Mouse (Mus musculus): ENCODE measurements at regions not wholly inside any gene's neighbourhood (a gene's known extent, or its start where the extent isn't known, plus 50 kb on each side); places are given as distances from the start of the nearest gene placed in this dataset.
A peak's percentile ranks its signal among the peaks of the same experiment; 100 is the strongest.

DNA sequence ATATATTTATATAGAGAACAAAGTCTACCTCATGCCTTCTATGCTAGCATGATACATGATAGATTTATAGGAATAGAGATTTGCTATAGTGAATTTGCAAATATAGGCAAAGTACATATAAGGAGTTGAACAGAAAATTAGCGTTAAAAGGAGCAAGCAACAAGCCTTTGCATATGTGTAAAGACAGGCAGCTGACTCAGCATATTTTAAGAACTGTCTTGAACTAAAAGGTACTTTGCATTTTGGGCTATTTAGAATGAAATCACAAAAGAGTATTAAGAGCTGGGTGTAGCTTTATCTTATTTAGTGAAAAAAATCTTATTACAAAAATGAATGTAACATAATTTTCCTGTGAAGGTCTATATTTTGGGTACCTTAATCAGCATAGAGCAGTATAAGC lies 149.9 kb upstream of the Syt1 start:
- Histone ChIP-seq H3K27ac (ENCODE audit: low read depth, low read length) (no peak overlapping the region), H3K36me3 (ENCODE audit: control insufficient read depth, insufficient read depth, low read length) (no peaks in the 10 kb centered on the region), H3K4me1 (ENCODE audit: control insufficient read depth, insufficient read depth, low read depth, low read length) (no peaks in the 10 kb centered on the region), H3K4me2 (ENCODE audit: low read length) (no peak overlapping the region), H3K9ac (ENCODE audit: low read depth, low read length) (no peak overlapping the region), H3K27me3 (replicated peaks; ENCODE audit: control insufficient read depth, insufficient read depth, low read length) (no peaks in the 10 kb centered on the region), H3K4me3 (ENCODE audit: low read length) (no peak overlapping the region), H3K9me3 (ENCODE audit: control insufficient read depth, low read length) (no peaks in the 10 kb centered on the region)
- WGBS, result 95% methylated on average over 1 of the region's 1 CpGs
- ATAC-seq, result no peak

DNA sequence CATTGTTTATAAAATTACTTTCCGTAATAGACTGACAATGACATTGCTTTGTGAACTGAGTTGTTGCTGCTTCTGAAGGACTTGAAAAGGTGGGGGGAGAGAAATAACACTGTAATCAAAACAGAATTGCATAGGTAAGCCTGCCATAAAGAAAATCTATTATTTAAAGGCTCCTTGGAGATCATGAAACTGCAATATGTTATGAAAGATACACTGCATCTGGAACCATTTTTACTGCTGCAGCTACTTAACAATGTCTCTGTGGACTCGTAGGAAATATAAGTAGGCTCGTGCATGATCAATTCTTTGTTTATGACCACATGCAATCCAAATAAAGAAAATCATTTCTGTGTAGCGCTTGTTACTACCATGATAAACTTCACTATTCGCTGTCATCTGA lies 145.0 kb upstream of the Syt1 start:
- no peak overlapping the region for H3K4me3 ChIP-seq (ENCODE audit: low read length)
- ATAC-seq, result no peak
- no peaks in the 10 kb centered on the region for H3K36me3 ChIP-seq (ENCODE audit: control insufficient read depth, insufficient read depth, low read length)
- H3K9ac ChIP-seq (ENCODE audit: low read depth, low read length), result no peak overlapping the region
- no peaks in the 10 kb centered on the region for H3K27me3 ChIP-seq (replicated peaks; ENCODE audit: control insufficient read depth, insufficient read depth, low read length)
- no peak overlapping the region for H3K4me2 ChIP-seq (ENCODE audit: low read length)
- no peak overlapping the region for H3K27ac ChIP-seq (ENCODE audit: low read depth, low read length)
- H3K9me3 ChIP-seq (ENCODE audit: control insufficient read depth, low read length), result no peaks in the 10 kb centered on the region
- H3K4me1 ChIP-seq (ENCODE audit: control insufficient read depth, insufficient read depth, low read depth, low read length), result no peaks in the 10 kb centered on the region
- WGBS, result 78% methylated on average over 5 of the region's 5 CpGs

DNA sequence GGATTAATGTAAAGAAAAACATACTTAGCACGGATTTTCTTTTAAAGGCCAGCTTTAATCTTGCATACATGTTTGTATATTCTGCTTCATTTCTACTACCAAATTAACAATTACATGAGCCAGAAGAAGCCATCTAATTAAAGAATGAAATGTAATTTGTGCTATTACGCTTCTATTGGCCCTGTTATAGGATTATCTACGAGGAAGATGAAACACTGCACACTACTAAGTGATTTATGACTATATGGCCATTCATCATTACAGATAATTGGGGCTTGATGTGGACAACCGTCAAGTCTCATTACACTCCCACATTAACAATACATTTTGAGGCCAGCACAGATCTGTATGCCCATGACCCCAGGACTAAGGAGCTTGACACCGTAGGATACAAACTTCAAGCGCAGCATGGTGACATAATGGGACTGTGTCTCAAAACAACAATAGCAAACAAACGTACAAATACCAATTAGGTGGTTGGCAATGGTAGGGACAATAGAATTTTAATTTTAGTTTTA lies 129.7 kb upstream of the Syt1 start:
- no peak overlapping the region for H3K9ac ChIP-seq (ENCODE audit: low read depth, low read length)
- no peak overlapping the region for H3K4me3 ChIP-seq (ENCODE audit: low read length)
- H3K36me3 ChIP-seq (ENCODE audit: control insufficient read depth, insufficient read depth, low read length), result no peaks in the 10 kb centered on the region
- no peaks in the 10 kb centered on the region for H3K9me3 ChIP-seq (ENCODE audit: control insufficient read depth, low read length)
- H3K4me2 ChIP-seq (ENCODE audit: low read length), result no peak overlapping the region
- no peaks in the 10 kb centered on the region for H3K4me1 ChIP-seq (ENCODE audit: control insufficient read depth, insufficient read depth, low read depth, low read length)
- WGBS, result 74% methylated on average over 7 of the region's 7 CpGs
- H3K27ac ChIP-seq (ENCODE audit: low read depth, low read length), result no peak overlapping the region
- ATAC-seq, result no peak
- no peaks in the 10 kb centered on the region for H3K27me3 ChIP-seq (replicated peaks; ENCODE audit: control insufficient read depth, insufficient read depth, low read length)

GRCm38 (mm10) chr10:109136763-109137732 lies 126.3 kb upstream of the Syt1 start:
- Histone ChIP-seq H3K4me1 (ENCODE audit: control insufficient read depth, insufficient read depth, low read depth, low read length) (no peaks in the 10 kb centered on the region), H3K36me3 (ENCODE audit: control insufficient read depth, insufficient read depth, low read length) (no peaks in the 10 kb centered on the region), H3K9me3 (ENCODE audit: control insufficient read depth, low read length) (no peaks in the 10 kb centered on the region), H3K27me3 (replicated peaks; ENCODE audit: control insufficient read depth, insufficient read depth, low read length) (no peaks in the 10 kb centered on the region), H3K27ac (ENCODE audit: low read depth, low read length) (no peak overlapping the region), H3K9ac (ENCODE audit: low read depth, low read length) (no peak overlapping the region), H3K4me3 (ENCODE audit: low read length) (no peak overlapping the region), H3K4me2 (ENCODE audit: low read length) (no peak overlapping the region)
- WGBS, result 69% methylated on average over 3 of the region's 3 CpGs
- no peak for ATAC-seq

DNA sequence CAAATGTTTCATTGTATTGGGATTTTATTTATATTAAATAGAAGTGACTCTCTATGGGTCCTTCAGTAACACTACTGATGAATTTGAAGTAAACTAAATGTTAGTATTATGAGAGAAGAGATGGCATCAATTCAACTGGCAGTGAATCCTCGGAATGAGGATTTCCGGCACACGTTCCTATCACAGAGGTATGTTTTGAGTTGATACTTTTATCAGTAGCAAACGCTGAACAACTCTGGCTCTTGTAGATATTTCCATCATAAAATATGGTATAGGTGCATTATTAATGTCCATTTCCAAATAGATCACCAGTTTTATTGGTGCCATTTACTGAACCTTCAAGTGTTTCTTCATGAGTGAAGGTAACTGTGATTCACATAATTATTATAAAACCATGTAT lies 123.7 kb upstream of the Syt1 start:
- no peak for ATAC-seq
- H3K9ac ChIP-seq (ENCODE audit: low read depth, low read length), result no peak overlapping the region

GRCm38 (mm10) chr10:109132091-109132573 lies 121.3 kb upstream of the Syt1 start:
- no peak for ATAC-seq
- Histone ChIP-seq H3K4me1 (ENCODE audit: control insufficient read depth, insufficient read depth, low read depth, low read length) (no peaks in the 10 kb centered on the region), H3K9ac (ENCODE audit: low read depth, low read length) (no peak overlapping the region), H3K4me3 (ENCODE audit: low read length) (no peak overlapping the region), H3K27ac (ENCODE audit: low read depth, low read length) (no peak overlapping the region), H3K36me3 (ENCODE audit: control insufficient read depth, insufficient read depth, low read length) (no peaks in the 10 kb centered on the region), H3K4me2 (ENCODE audit: low read length) (no peak overlapping the region), H3K9me3 (ENCODE audit: control insufficient read depth, low read length) (no peaks in the 10 kb centered on the region), H3K27me3 (replicated peaks; ENCODE audit: control insufficient read depth, insufficient read depth, low read length) (no peaks in the 10 kb centered on the region)
- WGBS, result 56% methylated on average over 8 of the region's 8 CpGs

More for the DNA sequence above, 123.7 kb upstream of the Syt1 start:
- Histone ChIP-seq H3K4me3 (ENCODE audit: low read length) (no peak overlapping the region), H3K9me3 (ENCODE audit: control insufficient read depth, low read length) (no peaks in the 10 kb centered on the region), H3K4me2 (ENCODE audit: low read length) (no peak overlapping the region), H3K36me3 (ENCODE audit: control insufficient read depth, insufficient read depth, low read length) (no peaks in the 10 kb centered on the region), H3K4me1 (ENCODE audit: control insufficient read depth, insufficient read depth, low read depth, low read length) (no peaks in the 10 kb centered on the region), H3K27ac (ENCODE audit: low read depth, low read length) (no peak overlapping the region), H3K27me3 (replicated peaks; ENCODE audit: control insufficient read depth, insufficient read depth, low read length) (no peaks in the 10 kb centered on the region)
- WGBS, result 92% methylated on average over 4 of the region's 4 CpGs

- Histone ChIP-seq H3K36me3 (ENCODE audit: control insufficient read depth, insufficient read depth, low read length) (no peaks in the 10 kb centered on the region), H3K27ac (ENCODE audit: low read depth, low read length) (no peak overlapping the region), H3K27me3 (replicated peaks; ENCODE audit: control insufficient read depth, insufficient read depth, low read length) (no peaks in the 10 kb centered on the region), H3K9me3 (ENCODE audit: control insufficient read depth, low read length) (no peaks in the 10 kb centered on the region), H3K9ac (ENCODE audit: low read depth, low read length) (no peak overlapping the region), H3K4me2 (ENCODE audit: low read length) (no peak overlapping the region), H3K4me1 (ENCODE audit: control insufficient read depth, insufficient read depth, low read depth, low read length) (no peaks in the 10 kb centered on the region), H3K4me3 (ENCODE audit: low read length) (no peak overlapping the region)
- ATAC-seq, result peak; percentile 63
- 72% methylated on average over 1 of the region's 1 CpGs for WGBS
Observed at GRCm38 (mm10) chr10:109129552-109130110, 118.8 kb upstream of the Syt1 start.

DNA sequence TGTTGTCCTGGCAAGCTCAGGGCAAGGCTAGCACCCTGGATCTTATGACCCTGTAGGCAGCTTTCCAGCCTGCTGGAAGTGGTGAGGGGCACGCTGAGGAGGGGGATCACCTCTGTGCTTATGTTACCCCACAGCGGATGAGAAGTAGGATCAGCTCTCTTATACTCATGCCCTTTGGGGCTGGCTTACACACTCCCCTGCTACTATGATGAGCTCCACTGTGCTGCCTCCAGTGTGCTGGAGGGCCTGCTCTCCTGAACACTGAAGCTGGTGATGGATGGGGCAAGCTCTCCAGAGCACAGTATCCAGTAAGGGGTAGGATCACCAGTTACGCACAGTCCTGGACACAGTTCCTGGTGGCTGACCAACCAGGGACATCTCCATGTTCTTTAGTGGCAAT lies 118.3 kb upstream of the Syt1 start:
- peak; percentile 40; the same call in 1 of the 2 replicates for ATAC-seq
- no peak overlapping the region for H3K4me2 ChIP-seq (ENCODE audit: low read length)
- no peak overlapping the region for H3K27ac ChIP-seq (ENCODE audit: low read depth, low read length)
- H3K27me3 ChIP-seq (replicated peaks; ENCODE audit: control insufficient read depth, insufficient read depth, low read length), result no peaks in the 10 kb centered on the region
- H3K36me3 ChIP-seq (ENCODE audit: control insufficient read depth, insufficient read depth, low read length), result no peaks in the 10 kb centered on the region
- no peak overlapping the region for H3K4me3 ChIP-seq (ENCODE audit: low read length)
- 93% methylated on average over 3 of the region's 3 CpGs for WGBS
- H3K9me3 ChIP-seq (ENCODE audit: control insufficient read depth, low read length), result no peaks in the 10 kb centered on the region
- H3K9ac ChIP-seq (ENCODE audit: low read depth, low read length), result no peak overlapping the region
- H3K4me1 ChIP-seq (ENCODE audit: control insufficient read depth, insufficient read depth, low read depth, low read length), result no peaks in the 10 kb centered on the region

GRCm38 (mm10) chr10:109126699-109127098 lies 115.9 kb upstream of the Syt1 start:
- 91% methylated on average over 2 of the region's 2 CpGs for WGBS
- Histone ChIP-seq H3K4me2 (ENCODE audit: low read length) (no peak overlapping the region), H3K4me3 (ENCODE audit: low read length) (no peak overlapping the region), H3K9me3 (ENCODE audit: control insufficient read depth, low read length) (no peaks in the 10 kb centered on the region), H3K4me1 (ENCODE audit: control insufficient read depth, insufficient read depth, low read depth, low read length) (no peaks in the 10 kb centered on the region), H3K27me3 (replicated peaks; ENCODE audit: control insufficient read depth, insufficient read depth, low read length) (no peaks in the 10 kb centered on the region), H3K36me3 (ENCODE audit: control insufficient read depth, insufficient read depth, low read length) (no peaks in the 10 kb centered on the region), H3K9ac (ENCODE audit: low read depth, low read length) (no peak overlapping the region), H3K27ac (ENCODE audit: low read depth, low read length) (no peak overlapping the region)
- no peak for ATAC-seq

Measured in hindbrain, embryonic 16.5 days (tissue).